Mouse (Mus musculus) heart, postnatal 25 days (tissue): Measurements from ENCODE around the gene Rbms3. TPM values are rescaled to one million over a fixed set of nuclear protein-coding genes. Genes with fewer than 3 reads are reported as not detected.

Experiments used
- DNase-seq: peaks from one replicate; pipeline ENCODE4 v3.0.0; 2022; ENCODE audit warnings: low spot score
- intact Hi-C: fragments of 180-260 bp; cut with DNase I; formaldehyde crosslinking; loops from one replicate; pipeline ENCODE4 v1.15.1; 2025
- total RNA-seq, 2 experiments: library from RNA; stranded (reverse); gene quantifications; 2 replicates each; pipeline ENCODE4 v1.2.3; 2021

The Rbms3 gene
- total RNA-seq, 2 experiments from 2014 or later: 12.5 to 12.7 TPM

DNA sequence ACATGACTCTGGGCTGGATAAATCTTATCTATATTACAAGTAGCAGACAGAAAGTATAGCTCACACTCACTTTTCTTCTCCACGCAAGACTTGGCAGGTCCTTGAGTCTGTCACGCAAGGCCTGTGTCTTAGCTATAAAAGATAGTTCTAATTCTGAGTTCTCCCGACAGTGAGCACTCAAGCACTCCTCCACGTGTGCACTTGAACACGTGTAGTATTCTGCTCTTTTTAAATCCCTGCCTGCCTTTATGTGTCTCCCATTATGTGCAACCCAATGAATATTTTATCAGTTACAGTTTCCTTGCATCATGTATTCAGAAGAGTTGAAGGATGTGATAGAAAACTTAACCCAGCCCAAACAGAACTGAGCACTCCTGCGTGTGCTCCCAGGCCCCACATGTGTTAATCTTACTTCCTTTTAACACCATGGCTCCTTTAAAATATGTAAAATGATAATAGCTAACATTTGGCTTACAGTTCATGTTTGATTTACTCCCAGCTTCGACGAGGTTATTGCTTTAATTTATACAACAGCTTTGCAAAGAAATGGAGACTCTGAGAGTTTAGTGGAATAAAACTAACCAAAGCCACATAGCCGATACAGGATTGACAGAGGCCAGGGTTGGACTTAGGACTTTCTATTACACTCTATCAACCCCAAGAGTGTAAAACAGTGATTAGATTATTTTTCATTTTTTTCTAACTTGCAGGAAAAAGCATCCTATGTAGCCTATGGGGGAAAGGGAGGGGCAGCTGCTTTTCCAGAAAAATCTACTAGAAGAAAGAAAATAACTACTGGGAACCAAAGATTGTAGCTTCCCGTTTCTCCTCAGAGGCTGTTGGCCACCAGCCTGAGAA, 749.9 kb downstream of the Rbms3 start:
- intact Hi-C loops: no loop called here
- no peak for DNase-seq

DNA sequence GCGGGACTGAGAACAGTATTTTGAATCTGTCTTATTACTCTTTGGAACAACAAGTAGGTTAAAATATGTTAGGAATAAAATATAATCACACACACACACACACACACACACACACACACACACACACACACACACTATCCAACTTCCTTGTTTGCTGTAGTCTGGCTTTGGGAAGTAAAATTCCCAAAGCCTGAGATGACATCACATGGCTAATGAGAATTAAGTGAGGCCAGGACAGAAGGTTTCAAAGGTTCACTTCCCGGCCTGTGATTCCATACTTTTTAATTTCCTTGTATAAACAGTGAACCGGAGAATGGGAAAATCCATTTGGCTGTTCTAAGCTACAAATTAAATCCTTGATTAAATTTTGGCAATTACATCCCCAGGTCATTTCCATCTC, 752.9 kb downstream of the Rbms3 start:
- intact Hi-C loops: no loop called here
- DNase-seq: no peak

DNA sequence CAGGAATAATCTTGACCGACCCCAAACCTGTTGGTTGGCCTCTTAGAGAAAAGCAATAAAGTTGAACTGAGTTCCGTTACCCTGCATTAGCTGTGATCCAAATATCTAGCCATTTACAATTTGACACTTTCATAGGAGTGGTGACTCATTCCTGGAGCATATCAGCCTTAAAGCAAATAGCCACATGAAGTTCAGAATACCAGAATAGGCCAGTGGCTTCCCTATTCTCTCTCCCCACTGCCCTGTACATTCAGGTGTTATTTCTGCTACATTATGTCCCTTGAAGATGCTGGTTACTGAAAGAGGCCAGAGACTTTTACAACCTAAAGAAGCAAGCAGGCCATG, 755.8 kb downstream of the Rbms3 start:
- intact Hi-C loops: no loop called here

DNA sequence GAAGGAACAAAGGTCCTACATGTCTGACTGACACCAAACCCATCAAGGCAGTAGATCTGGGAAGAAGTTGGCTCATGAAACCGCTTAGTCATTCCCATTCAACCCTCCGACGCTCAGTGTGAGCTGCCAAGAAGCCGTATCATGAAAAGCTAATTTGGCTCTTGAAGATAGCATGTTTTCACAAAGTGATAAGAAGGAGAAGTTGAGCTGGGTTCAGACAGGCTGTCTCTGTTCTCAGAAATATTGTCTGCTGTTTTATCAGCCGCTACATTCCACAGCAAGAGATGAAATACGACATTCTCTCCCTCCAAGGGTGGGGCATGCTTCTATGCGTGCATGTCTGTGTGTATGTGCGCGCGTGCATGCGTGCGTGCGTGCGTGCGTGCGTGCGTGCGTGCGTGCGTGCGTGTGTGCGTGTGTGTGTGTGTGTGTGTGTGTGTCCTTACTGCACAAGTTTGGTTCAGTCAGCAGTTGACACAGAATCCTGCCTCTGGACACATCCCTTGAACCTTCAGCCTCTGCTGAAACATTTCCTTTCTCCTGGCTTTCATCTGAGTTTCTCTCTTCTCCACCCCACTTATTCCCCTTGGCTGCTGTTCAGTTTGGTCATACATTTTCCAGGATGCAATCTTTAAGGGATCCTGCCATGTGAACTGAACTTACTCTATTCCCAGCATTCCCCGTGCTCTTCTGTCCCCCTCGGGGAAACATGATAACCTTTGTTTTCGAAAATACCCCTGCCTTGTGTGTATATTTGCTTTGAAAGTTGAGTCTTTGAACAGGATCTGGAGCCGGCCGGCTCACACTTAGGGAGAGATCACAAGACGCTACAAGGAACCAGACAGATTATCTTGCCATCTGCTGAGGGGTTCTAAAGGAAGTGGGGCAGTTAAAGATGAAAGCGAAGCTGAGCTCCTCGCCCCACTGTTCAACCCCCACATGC, 756.4 kb downstream of the Rbms3 start:
- DNase-seq: peak; percentile 31
- intact Hi-C loops: no loop called here

More for the DNA sequence above, 755.8 kb downstream of the Rbms3 start:
- no peak for DNase-seq

DNA sequence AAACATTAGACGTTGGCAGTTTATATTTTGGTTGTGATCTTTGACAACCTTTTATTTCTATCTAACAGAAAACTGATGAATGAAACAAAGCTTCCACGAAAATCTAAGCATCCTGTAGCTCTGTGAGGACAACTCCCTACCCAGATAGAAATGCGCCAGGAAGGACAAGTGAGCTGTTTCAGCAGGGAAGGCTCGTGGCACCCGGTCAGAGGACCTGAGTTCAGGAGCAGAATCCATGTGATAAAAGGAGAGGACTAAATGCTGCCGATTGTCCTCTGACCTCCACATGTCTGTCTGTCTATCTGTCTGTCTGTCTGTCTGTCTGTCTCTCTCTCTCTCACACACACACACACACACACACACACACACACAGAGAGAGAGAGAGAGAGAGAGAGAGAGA, 757.4 kb downstream of the Rbms3 start:
- intact Hi-C loops: no loop called here
- no peak for DNase-seq

DNA sequence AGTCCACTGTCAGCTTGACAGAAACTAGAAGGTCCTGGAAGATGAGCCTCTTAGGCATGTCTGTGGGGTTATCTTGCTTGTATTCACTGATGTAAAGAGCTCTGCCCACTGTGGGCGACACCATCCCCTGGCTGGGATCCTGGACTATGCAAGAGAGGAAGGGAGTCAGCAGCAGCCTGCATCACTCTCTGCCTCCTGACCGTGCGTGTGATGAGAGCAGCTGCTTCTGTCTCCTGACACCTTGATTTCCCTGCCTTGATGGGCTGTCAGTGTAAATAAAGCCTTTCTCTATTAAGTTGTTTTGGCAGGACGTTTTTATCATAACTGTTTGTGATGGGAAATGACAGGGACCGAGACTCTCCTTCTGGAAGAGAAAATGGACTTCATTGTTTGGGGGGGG, 758.1 kb downstream of the Rbms3 start:
- intact Hi-C loops: no loop called here
- DNase-seq: no peak

DNA sequence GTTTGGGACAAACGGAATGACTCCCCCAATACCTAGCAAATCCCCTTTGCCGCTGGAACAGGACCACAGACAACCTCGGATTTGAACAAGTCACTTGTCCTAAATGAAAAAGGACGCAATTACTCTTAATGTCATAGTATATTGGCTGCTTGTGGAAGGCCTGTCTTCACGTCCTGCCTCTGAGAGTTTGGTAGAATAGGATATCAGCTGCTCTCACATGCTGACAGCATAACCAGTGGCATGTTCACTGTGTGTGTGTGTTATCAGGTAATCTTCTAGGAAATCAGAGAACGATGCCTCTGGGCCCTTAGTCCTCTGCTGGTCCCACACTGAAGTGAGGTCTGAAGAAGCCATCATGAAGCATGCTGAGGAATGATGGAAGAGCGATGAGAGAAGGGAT, 763.7 kb downstream of the Rbms3 start:
- no peak for DNase-seq
- intact Hi-C loops: no loop called here

DNA sequence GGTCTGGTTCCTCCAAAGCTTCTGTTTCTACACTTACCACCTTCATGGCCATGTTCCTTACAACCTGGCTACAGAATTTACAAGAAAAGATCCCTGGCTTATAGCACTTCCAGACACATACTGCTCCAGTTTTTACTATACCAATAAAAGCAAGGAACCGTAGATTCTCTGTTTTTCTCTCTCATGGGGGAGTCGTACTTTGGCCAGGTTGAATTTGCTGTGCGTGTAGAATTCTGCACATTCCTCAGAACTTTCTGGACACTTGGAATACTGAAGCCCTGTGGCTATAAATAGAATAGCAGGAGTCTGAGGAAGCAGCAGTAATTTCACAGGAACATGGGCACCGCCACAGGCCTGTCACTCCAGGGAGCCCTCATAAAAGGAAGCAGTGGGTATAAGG, 766.1 kb downstream of the Rbms3 start:
- intact Hi-C loops: no loop called here
- DNase-seq: no peak

DNA sequence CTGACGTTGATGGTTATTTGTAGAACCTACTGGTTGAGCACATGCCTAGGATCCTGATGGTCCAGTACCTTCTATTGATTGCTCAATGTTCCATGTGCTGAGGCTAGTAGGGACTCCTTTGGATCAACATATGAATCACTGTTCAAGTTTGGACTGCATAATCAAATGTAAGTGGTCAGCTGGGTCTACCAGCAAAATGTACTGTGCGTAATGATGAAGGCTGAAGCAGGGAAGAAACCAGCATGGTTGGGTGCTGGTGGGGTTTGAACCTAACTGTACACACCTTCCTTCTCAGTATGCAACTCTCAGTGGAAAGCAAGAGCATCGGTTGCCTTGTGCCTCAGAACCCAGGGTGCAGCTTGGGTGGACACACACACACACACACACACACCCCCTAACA, 767.4 kb downstream of the Rbms3 start:
- intact Hi-C loops: no loop called here
- DNase-seq: no peak

DNA sequence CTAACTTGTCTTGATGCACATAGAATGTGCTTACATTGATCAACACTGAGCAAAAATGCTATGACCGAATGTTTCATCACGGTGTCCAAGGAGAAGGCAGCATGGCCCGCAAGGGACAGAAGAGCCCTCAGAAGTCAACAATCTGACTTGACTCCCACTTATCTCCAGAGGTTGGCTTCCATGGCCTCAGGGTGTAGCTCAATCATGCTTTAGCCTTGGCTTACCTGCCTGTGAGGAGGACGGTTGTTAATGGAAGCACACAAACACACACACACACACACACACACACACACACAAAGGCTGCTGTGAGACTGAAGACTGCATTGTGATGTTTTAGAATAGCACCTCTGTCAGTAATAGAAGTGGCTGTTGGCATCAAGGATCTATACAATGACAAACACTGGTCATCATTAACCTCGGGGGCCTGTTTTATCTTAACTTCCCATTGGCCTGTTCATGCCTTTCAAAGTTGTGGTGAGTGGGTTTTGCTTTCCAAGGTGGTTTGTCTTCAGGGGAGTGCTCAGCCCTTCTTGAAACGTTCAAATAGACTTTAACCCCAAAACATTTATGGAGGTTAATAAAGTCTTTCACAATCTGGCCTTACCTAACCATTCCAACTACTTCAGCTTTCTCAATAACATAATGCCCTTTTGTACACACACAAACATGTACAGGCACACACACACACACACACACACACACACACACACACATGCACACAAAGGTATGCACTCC, 771.7 kb downstream of the Rbms3 start:
- intact Hi-C loops: no loop called here
- DNase-seq: no peak

DNA sequence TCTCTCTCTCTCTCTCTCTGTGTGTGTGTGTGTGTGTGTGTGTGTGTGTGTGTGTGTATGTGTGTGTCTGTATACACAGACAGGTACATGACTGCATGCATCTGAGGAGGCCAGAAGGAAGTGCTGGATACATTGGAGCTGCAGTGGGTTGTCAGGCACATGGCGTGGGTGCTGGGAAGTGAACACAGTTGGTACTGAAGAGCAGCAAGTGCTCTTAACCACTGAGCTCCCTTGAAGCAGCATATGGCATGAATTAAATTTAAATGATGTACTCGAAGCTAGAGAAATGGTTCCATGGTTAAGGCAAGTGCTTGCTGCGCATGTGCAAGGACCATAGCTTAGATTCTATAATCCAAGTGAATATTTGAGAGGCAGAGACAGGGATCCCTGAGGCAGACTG, 772.6 kb downstream of the Rbms3 start:
- DNase-seq: no peak
- intact Hi-C loops: no loop called here

DNA sequence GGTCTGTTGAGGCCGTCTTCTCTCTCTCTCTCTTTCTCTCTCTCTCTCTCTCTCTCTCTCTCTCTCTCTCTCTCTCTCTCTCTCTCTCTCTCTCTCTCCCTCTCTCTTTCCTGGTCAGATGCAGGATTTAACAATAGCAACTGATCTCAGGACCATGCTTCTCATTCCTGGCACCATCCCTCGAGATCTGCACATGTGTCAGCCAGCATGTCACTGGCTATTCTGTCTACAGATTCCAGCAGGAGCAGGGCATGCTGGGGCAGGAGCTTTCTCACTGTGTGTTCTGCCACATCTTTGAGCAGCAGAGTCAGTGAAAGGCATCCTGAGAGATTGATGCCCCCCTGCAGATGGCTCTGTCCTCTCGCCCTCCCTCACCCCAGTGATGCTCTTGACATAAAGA, 774.0 kb downstream of the Rbms3 start:
- no peak for DNase-seq
- intact Hi-C loops: no loop called here

DNA sequence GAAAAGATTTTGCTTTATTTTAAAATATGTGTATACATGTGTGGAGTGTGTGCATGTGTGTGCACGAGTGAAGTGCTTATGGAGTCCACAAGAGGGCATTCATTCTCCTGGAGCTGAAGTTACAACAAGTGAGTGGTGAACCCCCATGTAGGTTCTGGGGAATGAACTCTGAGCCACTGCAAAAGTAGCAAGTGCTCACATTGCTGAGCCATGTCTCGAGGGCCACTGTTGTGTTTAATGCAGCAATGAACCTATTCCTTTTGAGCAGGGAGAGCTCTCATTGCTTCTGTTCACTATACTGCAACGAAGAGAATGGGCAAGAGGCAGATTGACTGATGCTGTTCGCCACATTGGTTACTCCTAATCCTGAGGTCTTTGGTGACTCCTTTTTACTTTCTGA, 780.8 kb downstream of the Rbms3 start:
- intact Hi-C loops: no loop called here
- no peak for DNase-seq

DNA sequence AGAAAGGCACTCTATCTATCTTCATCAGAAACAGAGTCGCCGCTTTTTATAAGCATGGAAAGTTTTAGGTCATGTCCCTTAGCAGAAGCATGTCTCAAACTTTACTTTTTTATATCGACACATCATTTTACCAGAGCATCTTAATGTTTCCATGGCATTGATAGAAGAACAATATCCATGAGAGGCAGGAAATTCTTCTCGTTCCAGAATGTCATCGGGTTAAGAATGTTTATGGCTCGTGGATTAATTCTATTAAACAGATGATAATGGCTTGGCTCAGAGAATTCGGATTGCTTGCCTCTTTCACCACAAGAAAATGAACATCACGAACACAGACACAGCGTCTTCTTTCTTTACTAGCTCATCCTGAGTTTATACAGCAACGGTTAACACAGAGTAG, 781.5 kb downstream of the Rbms3 start:
- intact Hi-C loops: no loop called here
- no peak for DNase-seq

DNA sequence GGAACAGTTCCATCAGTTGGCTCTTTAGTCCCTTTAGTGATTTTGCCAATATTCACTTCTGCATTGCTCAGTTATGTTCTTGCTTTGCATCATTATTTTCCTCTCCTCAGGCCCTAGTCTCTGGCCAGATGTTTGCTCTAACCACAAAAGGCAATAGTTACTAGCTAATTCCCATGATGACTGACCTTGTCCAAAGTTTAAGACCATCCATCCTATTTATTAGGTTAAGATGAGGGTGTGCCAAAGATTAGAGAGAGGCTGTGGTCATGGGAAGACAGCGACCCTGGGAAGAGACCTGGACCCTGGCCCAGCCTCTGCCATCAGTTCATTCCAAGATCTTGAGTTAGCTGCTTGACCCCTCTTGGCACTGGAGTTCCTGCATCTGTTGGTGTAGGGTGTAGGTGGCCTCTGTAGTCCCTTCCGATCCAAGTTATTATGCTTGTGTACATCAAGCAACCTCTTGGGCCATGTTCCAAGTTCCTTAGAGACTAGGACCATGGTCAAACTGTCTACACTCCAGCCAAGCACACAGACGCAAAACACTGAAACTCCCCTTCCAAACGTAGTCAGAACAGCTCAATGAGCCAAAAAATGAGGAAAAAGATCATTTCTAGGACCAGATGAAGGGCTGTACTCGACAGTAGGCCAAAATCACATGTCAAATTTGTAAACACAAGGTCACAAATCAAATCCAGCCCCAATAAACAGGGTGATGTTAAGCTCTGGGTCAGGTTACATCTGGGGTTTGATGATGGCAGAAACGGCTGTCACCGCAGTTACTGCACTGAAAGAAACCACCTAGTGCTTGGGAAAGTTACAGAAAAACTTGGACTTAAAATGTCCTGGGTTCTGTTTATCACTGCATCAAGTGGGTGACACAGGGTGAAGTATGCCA, 782.2 kb downstream of the Rbms3 start:
- intact Hi-C loops: no loop called here
- DNase-seq: peak; percentile 54

DNA sequence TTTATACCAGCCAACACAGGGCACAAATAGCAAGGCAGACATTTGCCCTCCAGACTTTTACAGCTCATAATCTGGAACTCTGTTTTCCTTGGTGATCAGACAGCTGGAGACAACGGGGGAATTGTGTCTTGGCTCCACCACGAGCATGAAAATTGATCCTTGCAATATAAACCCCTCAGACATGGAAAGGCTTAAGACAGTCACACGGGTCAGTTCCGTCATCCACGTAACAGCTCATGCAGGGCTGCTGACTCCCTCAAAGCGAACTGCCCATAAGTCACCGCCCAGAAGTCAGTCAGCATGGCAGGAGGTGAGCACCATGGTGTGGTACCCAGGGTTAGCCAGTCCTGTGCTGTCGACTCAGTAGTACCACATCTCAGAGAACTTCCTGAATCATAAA, 794.8 kb downstream of the Rbms3 start:
- DNase-seq: no peak
- intact Hi-C loops: no loop called here

DNA sequence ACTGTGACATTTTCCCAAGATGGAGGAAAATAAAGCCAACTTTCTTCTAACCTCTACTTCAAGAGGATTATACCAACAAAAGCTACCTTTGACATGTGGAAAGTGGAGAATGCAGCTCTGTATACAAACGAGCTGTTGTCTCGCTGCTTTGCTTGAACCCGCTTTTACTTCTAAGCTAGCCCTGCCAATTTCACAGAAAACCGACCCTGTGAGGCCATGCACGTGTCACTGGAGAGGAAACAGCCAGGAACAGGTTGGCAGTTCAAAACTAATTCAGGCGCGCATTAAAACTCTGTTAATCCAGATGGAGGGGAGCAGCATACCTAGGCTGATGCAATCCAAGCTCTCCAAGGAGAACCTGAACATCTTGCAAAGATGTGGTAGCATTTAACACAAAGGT, 796.0 kb downstream of the Rbms3 start:
- intact Hi-C loops: no loop called here
- DNase-seq: no peak

DNA sequence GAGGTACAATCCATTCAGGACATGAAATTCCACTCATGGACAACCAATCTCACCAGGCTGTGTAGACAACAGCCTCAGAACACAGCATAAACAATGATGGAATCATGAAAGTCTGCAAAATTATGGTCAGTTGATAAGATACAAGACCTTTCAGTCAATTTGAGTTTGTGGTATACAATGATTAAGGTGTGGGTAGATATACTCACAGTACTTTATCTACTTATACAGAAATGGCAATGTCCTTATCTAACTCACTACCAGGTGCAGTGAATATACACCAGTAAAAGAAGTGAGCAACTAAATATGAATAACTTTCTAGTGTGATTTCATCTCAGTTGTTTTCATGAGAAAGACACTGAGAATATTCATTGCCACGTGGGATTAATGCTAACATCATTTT, 796.9 kb downstream of the Rbms3 start:
- intact Hi-C loops: no loop called here
- no peak for DNase-seq

DNA sequence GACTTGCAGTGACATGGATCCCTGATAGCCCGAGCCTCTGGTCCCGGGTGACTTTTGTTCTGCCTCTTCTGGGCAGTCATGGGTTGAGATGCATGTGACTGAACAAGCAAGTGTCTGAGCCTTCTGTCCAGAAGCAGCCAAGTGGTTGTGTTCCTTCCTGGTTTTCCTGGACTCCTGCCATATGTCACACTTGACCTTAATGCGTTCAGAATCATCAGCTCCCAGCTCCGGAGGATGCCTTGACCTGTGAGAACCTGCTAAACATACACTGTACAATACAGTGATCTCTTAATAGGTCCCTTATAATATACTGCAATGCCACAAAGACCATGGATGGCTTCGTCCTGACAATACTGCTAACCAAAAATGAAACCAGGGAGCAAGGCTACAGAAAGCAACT, 798.3 kb downstream of the Rbms3 start:
- intact Hi-C loops: no loop called here
- DNase-seq: no peak

DNA sequence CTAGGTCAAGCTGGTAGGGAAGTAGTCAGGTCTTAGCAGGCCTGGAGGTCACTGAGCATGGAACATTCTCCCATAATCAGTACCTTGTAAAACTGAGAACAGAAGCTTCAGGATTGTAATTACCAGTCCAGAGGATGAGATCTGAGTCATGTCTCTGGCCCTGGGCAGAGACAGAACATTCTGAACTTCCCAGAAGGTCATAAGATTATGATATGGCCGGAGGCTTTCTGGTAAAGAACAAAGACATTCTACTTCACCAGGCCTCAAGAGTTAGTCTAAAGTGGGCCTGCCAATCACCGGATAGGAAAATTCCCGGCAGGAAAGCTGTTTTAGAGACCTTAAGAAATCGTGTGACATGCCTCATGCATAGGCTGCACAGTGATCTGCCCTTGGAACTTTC, 799.8 kb downstream of the Rbms3 start:
- intact Hi-C loops: no loop called here
- DNase-seq: no peak
